Mouse (Mus musculus) kidney, postnatal 14 days (tissue): ENCODE measurements around the gene Cdc42bpg.

Experiments used
- DNase-seq: peaks from one replicate; pipeline ENCODE4 v3.0.0; 2022; ENCODE audit warnings: mixed read lengths

Cdc42bpg gene

DNA sequence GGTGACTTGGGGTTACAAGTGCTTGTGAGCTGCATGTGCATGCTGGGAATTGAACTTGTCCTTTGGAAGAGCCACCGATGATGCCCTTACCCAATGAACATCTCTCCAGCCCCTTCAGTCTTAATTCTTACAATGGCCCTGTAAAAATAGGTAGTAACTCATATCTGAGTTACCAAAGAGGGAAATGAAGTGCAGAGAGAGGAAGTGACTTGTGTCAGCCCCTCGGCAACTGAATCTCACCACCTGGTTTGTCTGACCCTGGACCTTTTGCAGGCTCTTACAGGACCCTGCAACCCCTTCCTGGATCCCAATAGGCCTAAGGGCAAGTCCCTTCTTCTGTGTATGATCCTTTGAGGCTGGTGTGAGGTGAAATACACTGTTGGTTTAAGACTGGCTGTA lies 45.9 kb downstream of the Cdc42bpg start:
- DNase-seq = no peak

DNA sequence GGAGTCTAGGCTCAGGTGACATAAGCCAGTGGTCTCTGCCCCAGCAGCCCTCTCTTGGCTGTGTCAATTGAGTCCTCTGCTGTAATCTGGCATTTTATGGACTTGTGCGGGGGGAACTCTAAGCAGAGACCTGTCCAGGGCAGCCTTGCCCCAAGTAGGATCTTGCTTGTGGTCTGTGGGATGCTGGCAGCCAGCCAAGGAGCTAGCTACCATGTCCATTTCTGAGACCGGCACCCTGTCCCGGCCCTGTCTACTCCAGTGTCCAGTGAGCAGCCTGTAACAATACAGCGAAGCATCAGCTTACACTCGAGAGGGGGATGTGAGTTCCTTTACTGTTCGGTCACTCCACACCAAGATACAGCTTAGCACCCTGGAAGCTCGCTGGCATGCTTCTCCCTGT lies 47.8 kb downstream of the Cdc42bpg start:
- no peak for DNase-seq

DNA sequence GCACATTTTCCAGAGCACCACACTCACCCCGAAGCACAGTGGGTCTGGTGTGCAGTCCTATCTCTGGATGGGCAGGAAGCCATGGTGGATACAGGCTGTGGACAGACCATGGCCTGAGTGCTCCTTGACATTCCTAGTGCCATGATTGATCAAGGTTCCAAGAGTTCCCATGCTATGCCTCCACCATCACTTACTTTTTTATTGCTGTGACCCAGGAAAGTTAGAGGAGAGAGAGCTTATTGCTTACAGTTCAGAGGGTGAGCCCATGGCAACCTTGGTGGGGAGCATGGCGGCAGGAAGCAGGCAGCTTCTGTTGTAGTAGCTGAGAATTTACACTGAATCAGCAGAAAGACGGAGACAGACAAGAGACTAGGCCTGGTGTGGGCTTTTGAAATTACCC lies 55.0 kb downstream of the Cdc42bpg start:
- no peak for DNase-seq

DNA sequence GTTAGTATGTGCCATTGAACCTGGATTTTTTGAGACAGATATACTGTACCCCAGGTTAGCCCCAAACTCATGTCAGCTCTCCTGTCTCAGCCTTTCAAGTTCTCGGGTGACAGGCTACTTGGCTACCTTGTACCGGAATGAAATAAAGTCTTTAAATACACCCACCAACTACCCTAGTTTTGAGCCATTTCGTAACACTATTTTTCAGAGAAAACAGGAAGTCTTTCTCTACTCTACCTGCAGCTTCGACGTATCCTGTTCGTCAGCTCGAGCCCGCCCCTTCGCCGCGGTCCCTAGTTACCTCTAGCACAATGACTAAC lies 56.8 kb downstream of the Cdc42bpg start:
- no peak for DNase-seq

DNA sequence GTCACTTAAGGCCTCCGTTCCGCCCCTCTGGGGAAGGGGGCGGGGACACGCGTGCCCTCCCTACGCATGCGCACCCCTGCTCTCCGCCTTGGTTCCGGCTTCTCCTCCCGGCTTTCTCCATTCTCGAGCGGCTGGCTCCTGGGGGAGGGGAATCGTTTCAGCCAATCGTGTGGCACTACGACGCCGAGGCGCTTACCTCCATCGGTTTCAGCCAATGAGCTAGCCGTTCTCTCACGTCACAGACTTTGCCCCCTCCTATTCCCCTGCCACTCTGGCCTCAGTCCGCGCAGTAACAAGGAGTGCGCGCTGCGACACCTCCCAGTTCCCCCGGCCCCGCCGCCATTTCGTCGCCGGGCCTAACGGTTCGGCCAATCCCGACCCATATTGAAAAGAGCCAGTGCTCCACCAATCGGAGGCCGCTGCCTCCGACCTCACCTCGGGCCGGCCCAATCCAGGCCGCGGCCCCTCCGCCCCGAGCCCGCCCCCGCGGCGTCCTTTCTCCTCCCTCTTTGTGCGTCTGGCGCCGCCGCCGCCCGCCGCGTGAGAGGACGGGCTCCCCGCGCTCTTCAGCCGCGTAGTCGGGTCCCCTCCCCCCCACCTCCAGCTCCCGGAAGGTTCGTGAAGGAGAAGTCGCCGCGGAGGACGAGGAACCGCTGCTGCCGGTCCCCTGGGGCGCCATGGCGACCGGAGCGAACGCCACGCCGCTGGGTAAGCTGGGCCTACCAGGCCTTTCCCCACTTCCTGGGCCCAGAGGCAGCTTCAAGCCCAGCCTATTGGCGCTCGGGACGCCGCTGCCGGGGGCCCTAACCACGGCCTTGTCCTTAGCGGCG lies 57.4 kb downstream of the Cdc42bpg start, which contains the start of gene Sf1:
Sf1 (plus strand) TSS at position 280 of the 830 bp plus-strand sequence.
- peak; percentile 100 for DNase-seq

DNA sequence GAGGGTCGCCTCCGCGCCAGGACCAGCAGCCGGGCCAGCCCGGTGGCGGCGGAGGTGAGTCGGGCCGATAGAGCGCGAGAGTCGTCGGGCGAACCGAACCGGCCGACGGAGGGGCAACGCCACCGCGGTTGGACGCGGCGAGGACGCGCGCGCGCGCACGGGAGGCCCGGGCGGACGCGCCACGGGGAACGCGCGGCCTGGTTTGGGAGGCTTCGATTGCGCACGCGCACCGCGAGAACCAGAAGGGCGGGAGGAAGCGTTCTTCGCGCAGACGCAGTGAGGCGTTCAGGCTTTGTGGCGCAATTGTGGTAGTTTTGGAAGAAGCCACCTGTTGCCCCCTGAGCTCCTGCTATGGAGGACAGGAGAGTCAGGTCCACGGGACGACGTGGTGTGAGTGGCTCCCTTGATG lies 58.1 kb downstream of the Cdc42bpg start:
- DNase-seq = peak; percentile 95

DNA sequence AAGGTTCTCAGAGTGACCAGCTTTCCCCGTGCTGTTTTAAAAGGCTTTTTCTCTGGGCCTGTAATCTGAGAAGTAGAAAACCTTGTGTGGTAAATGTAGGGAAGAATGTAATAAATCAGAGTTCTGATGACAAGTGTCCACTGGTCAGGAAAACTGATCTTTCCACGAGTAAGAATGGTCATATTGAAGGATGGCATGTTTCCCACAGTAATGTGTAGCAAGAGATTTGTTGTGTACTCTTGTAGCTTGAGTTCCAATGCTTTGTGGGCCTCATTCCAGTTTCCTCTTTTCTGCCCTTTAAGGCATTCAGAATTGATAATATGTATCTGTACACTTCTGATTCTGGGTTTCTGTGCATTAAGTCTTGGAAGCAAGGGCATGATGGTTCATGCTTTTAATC lies 58.6 kb downstream of the Cdc42bpg start:
- no peak for DNase-seq

DNA sequence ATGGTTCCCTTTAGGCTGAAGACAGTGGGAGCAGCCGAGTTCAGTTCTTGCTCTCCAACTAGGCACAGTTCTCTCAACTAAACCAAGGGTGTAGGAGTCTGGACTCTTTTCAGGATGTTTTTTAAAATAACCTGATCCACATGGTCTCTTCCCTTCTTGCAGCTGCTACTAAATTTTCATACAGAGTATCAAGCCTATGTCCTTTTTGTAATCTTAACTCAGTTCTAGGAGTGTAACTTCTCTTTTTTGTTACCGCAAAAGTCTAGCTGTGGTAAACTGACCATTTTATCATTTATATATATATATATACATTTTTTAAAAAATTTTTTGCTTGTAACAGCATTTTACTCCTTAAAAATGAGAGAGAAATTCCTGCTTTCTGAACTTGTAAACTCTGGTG lies 63.9 kb downstream of the Cdc42bpg start:
- DNase-seq = no peak

DNA sequence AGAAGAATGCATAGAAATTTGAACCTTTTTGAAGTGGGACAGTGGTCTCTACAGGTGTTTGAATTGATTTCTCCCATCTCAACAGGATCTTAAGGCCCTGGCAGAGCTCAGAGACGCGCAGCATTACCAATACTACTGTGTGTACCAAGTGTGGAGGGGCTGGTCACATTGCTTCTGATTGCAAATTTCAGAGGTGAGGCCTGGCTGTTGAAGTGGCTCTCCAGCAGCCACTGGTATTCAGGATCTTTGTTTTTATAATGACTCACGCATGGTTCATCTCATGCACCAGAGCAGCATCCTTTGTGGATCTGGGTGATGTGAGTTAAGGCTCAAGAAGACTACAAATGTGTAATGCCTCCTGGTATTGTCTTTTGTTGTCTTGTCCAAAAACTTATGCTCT lies 66.2 kb downstream of the Cdc42bpg start:
- no peak for DNase-seq

DNA sequence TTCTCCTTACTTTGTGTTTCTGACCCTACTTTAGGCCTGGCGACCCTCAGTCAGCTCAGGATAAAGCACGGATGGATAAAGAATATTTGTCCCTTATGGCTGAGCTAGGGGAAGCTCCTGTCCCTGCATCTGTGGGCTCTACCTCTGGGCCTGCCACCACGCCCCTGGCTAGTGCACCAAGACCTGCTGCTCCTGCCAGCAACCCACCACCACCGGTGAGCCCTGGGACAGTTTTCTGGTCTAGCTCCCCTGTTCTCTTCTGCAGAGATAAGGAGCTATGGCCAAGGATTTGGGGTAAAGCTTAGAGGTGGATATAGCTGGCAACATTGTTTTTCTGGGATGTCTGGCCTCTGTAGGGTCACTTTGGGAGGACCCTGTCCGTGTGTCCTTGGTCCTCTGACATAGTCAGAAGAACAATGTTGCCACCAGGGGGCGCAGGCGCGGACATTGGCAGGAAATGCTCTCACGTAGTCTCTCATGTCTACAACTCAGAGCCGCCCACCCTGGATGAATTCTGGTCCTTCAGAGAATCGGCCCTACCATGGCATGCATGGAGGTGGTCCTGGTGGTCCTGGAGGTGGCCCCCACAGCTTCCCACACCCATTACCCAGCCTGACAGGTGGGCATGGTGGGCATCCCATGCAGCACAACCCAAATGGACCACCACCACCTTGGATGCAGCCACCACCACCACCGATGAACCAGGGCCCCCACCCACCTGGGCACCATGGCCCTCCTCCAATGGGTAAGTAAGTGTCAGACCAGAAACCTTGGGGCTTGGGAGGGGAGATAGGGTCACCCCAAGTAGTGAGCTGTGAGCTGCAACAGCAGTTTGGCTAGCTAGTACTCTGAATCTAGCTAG lies 67.5 kb downstream of the Cdc42bpg start:
- DNase-seq = peak; percentile 87

DNA sequence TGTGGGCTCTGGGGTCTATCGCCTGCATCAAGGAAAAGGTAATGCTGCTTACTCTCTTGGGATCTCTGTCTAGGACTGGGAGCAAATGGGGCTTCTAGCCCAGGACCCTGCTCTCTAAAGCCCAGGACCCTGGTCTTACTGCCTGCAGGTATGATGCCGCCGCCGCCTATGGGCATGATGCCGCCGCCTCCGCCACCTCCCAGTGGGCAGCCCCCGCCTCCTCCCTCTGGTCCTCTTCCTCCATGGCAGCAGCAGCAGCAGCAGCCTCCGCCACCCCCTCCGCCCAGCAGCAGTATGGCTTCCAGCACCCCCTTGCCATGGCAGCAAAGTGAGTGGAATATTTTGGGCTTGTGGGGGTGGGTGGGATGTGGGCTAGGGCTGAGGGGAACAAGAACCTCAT lies 68.3 kb downstream of the Cdc42bpg start:
- no peak for DNase-seq
